Mouse (Mus musculus) thymus, adult 18-20 months (tissue): Measurements from ENCODE around the gene Tomm40l.

ENCODE experiments used
- DNase-seq, 2 experiments: peaks; one replicate each; pipeline ENCODE4 v3.0.0; 2022; ENCODE audit warnings: mixed read lengths in 2 of 2

The Tomm40l gene

DNA sequence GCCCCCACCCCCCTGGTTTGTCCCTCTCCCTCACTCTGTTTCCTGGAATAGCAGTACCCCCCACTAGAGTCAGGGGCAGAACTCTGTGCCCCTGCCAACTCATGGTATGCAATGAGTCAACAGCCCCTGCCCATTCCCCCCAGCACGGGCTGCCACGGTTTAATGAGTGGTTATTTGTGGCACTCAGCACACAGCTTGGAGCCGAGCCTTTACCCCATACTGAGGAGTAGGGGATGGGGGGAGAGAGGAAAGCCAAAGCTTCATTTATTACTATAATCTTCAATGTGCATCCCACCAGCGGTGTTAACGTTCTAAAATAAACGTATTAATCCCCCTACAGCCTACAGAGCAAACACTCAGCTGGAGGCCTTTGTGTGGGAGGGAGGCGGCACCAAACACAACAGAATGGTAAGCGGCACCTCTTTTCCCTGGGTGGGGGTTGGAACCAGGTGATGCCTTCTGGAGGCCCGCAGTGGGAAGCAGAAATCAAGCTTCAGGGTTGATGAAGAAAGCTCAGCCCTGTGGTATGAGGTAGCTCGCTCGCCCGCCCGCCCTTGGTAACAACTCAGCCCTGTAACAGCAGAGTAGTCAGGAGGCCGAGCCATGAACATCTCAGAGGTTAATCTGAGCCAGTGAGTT is 32.7 kb downstream of the Tomm40l start:
- DNase-seq = no peak

DNA sequence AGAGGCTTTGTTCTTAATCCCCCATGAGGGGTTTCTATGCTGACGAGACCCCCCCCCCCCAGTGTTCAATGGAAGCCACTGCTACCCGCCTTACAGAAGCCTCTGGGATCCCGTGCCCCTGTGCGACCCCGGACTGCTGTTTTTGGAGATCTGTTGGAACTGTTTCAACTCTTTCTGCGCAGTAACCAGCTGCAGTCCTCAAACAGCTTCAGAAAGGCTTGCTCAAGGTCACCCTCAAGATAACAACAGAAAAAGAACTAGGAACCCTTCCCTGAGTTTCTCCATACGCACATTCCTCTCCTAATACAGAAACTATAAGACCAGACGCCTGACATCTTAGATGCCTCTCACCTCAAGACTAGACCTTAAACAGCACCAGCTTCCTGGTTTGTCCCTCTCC is 33.3 kb downstream of the Tomm40l start:
- DNase-seq = no peak

DNA sequence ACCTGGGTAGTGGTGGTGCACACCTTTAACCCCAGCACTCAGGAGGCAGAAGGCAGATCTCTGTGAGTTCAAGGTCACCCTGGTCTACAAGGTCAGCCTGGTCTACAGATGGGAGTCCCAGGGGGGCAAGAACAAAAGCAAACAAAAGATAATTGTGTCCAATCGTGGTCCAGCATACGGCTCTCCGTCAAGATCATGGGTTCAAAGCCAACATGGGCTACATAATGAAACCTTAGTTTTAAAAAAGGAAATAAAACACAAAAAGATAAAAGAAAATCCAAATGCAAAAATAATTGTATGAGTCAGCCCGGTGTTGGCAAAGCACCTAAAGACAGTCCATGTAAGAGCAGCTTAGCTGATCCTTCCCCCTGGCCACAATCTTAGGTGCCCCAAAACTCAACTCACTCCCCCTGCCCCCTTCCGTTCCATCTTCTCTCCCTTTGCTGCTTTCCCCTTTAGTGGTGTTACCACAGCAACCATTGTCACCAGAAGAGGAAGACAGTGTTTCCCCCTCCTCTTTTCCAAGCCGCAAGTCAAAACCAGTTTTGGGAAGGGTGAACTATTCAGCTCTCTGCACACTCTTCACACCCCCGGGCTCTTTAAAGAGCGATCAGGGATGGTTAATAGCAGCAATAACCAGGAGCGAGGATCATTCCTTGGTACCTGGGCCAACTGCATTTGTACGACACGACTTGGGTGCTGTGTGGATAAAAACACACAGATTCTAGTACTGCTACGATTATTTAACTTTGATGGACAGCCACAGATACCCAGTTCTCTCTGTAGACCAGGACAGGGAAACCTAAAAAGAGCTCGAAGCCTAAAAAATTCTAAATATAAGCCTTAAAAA is 34.2 kb downstream of the Tomm40l start:
- no peak for DNase-seq

DNA sequence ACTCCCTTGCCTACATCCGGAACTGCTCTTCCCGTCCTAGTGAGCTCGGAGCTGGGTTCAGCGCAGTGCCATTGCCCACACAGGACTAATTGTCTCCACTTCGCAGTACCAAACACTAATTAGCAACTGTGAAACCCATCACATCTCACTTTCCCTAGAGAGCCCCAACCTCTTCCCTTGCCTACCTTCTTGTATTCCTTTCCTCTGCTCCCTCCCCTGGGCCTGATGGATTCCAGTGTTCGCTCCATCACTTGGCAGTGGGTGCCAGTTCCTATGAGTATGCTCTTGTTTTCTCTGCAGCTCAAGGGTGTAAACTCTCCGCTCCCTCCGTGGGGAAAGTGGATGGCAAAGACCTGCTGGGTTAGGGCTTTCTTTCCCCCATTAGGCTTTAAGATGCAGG is 36.7 kb downstream of the Tomm40l start:
- no peak for DNase-seq

DNA sequence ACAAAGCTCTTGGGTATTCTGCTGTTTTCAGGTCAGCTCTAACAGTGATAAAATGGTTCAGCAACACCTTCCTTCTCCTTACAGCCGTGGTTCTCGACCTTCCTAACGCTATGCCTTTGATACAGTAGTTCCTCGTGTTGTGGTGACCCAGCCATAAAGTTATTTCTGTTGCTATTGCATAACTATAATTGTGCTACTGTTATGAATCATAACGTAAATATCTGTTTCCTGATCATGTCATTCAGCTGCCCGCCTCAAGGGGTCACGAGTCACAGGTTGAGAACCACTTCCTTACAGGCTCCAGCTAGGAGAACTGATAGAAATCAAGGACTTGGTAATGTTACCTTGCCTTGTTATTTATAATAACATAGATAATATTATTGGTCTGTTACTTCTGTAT is 38.0 kb downstream of the Tomm40l start:
- no peak for DNase-seq

DNA sequence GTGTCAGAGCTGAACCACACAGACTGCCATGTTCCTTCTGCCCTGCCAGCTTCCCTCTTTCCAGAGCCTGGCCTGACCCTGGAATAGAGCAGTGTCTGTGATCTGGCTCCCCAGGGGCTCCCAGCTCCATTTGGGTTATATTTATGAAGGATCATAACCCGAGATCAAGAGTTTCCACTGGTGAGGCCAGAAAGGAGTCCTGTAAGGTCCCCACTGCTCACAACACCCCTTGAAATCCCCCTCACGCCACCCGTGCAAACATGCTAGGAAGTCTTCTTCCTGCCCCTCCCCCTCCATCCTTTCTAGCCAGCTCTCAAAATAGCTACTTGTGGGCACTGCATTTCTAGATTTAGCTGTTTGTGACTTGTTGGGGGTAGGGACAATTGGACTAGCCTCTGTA is 38.7 kb downstream of the Tomm40l start:
- no peak for DNase-seq

DNA sequence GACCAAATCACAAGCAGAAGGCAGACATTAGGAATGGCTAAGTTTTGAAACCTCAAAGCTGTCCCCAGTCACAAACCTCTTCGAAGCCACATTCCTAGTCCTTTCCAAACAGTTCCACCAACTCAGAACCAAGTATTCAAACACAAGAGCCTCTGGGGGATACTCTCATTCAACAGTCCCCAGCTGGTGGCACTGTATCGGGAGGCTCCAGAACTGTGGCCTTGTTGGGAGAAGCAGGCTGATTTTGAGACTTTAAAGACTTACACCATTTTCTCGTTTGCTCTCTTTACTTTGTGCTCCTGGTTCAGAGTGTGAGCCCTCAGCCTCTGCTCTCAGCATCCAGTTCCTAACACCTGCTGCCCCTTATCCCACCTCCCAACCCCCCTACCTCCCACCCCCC is 39.3 kb downstream of the Tomm40l start:
- no peak for DNase-seq

DNA sequence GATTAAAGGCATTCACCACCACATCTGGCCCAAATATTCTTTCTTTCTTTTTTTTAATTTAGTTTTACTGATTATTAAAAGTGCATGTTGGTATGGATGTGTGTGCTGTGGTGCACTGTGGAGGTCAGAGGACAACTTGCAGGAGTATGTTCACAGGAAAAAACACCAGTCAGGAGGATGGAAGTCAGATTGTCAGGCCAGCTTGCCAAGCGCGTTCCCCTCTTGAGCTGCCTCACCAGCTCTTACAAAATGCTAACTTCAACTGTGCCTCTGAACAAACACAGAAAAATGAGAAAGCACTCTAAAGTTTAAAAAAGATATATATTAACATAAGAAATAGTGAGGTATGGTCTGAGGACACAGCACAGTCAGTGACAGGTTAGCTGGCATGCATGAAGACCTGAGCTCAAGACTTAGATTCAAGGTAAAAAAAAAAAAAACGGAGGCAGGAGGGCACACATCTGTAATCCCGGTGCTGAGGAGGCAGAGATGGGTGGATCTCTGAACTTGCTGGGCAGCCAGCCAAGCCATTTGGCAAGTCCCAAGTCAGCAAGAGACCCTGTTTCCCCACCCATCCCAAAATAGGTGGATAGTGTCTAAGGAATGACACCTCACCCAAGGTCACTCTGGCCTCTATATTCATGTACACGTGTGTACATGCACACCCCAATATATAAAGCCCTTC is 42.7 kb downstream of the Tomm40l start:
- DNase-seq = no peak

DNA sequence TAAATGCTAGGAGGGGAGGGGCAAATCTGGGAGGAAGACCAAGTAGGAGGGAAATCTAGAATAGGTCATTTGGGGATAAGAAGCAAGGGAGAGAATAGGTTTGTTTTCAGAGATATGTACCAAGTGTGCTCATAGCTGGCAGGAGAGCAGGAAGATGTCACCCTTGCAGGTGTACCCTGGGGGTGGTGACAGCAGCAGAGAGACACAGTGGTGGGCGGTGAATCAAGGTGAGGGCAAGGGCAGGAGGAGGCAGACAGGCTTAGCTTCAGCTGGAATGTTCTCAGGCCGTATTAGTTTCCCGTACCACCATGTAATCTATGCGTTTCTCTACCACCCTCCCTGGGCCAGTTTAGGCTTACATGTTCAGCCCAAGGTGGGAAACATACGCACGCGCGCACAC is 49.5 kb downstream of the Tomm40l start:
- DNase-seq = no peak

DNA sequence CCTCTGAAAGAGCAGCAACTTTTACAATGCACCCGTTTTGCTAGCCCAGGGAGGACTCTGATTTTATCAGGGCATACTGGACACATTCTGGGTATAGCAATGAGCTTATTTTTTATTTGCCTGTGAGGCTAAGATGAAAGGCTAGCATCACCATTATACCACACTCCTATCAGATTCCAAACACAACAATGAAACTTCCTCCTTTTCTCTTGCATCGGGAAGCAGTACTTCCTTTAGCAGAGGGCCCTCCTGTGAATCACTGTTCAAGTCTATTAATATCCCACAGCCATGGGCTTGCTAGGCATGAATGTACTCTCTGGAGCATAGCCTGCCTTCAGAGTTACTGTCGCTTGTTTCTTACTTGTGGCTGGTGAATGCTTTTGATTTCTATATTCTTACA is 51.2 kb downstream of the Tomm40l start:
- no peak for DNase-seq

DNA sequence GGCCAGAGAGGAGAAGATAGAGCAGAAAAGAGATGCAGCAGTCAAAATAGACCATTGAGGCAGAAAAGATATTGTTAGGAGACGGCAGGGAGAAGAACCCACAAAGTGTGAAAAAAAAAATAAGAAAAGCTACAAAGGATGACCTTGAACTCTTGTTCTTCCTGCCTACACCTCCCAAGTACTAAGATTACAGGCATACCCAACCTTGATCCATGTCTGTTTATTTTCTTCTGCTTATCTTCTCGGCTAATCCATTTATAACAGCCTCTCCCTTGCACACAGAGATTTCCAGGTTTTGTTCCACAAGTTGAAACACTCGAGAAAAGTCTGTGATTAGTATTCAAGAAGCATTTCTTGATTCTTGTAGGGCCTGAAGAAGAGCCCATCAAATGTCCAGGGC is 52.4 kb downstream of the Tomm40l start:
- DNase-seq = no peak

DNA sequence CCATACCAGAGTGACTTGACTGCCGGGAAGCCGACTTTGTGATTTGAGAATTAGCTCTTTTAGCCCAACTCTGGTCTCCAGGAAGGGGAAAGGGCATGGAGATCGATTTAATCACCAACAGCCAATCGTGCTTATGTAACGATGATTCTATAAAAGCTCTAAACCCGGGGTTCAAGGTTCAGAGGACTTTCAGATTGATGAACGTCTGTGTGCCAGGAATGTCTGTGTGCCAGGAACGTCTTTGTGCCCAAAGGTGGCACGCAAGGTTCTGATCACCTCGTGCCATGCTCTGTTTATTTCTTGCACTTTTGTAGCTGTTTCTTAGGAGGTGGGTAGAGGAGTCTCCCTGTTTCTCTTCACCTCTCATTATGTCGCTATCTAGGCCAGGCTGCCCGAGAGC is 53.4 kb downstream of the Tomm40l start:
- no peak for DNase-seq
